Mouse (Mus musculus) kidney, adult 2 months (tissue): ENCODE measurements around the gene Ahnak2.

Experiments
- CTCF ChIP-seq: fragments of 200-500 bp; conservative IDR thresholded peaks from 2 replicates; pipeline ENCODE4 v1.5.1; 2011; ENCODE audit warnings: low read depth, mild to moderate bottlenecking, control low read depth, low read length, moderate library complexity, mixed read lengths; ENCODE audit not compliant: insufficient read depth, insufficient read length
- POLR2A ChIP-seq: fragments of 200-500 bp; IDR thresholded peaks from one replicate; pipeline ENCODE4 v1.6.1; 2011; ENCODE audit warnings: low read depth, low read length, control low read depth

DNA sequence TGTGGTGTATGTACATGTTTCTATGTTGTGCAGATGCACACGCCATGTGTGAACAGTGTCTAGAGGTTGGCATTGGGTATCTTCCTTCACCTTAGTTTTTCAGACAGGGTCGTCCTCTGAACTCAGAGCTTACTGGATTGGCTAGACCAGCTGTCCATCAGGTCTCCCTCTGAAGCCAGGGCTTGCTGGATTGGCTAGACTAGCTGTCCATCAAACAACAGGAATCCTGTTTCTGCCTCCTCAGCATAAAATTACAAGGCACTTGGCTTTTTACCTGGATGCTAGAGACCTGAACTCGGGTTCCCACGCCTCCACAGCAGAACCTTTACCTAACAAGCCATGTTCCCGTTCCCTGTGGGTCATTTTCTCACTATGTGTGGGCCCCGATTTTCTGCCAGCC lies 33.4 kb downstream of the Ahnak2 start:
- TF ChIP-seq POLR2A = no peak
- no peak for TF ChIP-seq CTCF
